Mouse (Mus musculus) C2C12 (cell line): Measurements from ENCODE around the gene Dlx5. TPM values are rescaled to one million over a fixed set of nuclear protein-coding genes. Genes with fewer than 3 reads are reported as not detected.

Experiments used
- H3K27me3 ChIP-seq: one replicate; pipeline ENCODE4 v1.6.1; 2011; ENCODE audit not compliant: control insufficient read depth, insufficient read depth, insufficient read length
- H3K36me3 ChIP-seq: one replicate; pipeline ENCODE4 v1.6.1; 2011; ENCODE audit not compliant: control insufficient read depth, insufficient read depth
- H3K4me3 ChIP-seq: one replicate; pipeline ENCODE4 v1.5.1; 2011; ENCODE audit warnings: mild to moderate bottlenecking, control low read depth; ENCODE audit not compliant: poor library complexity, insufficient read depth, severe bottlenecking
- H3K79me2 ChIP-seq: one replicate; pipeline ENCODE4 v1.6.1; 2011; ENCODE audit not compliant: control insufficient read depth, insufficient read depth
- H3K79me3 ChIP-seq: one replicate; pipeline ENCODE4 v1.6.1; 2011; ENCODE audit warnings: low read depth, control low read depth
- H3ac ChIP-seq: one replicate; pipeline ENCODE3; 2011; ENCODE audit warnings: low read depth; ENCODE audit not compliant: control insufficient read depth, insufficient read length
- CEBPB ChIP-seq: IDR thresholded peaks from one replicate; pipeline ENCODE4 v1.6.1; 2011; ENCODE audit warnings: low read depth, mild to moderate bottlenecking, control low read depth, moderate library complexity
- CTCF ChIP-seq: IDR thresholded peaks from one replicate; pipeline ENCODE4 v1.5.1; 2011; ENCODE audit not compliant: control insufficient read depth, insufficient read depth, insufficient read length
- FOSL1 ChIP-seq: IDR thresholded peaks from one replicate; pipeline ENCODE4 v1.8.0; 2011; ENCODE audit warnings: mild to moderate bottlenecking, low read length; ENCODE audit not compliant: poor library complexity, insufficient read depth, severe bottlenecking
- MAX ChIP-seq: IDR thresholded peaks from one replicate; pipeline ENCODE4 v1.6.1; 2011; ENCODE audit warnings: mild to moderate bottlenecking, control low read depth
- MYOD1 ChIP-seq: IDR thresholded peaks from one replicate; pipeline ENCODE4 v1.6.1; 2011; ENCODE audit warnings: low read depth; ENCODE audit not compliant: control insufficient read depth, insufficient read length
- MYOG ChIP-seq: IDR thresholded peaks from one replicate; pipeline ENCODE4 v1.6.1; 2011; ENCODE audit not compliant: control insufficient read depth, insufficient read length; ENCODE audit errors: extremely low read depth
- USF1 ChIP-seq: IDR thresholded peaks from one replicate; pipeline ENCODE4 v1.6.1; 2011; ENCODE audit warnings: low read depth, mild to moderate bottlenecking, control low read depth, moderate library complexity
- polyA plus RNA-seq: library from polyadenylated mRNA; unstranded; fragments of >200 nt; fragmentation: generic; extraction: Trizol; gene quantifications from one replicate; pipeline ENCODE4 v1.2.1, GENCODE M21; 2012; ENCODE audit warnings: missing spikeins

The Dlx5 gene
- polyA plus RNA-seq, 1 experiment, result not detected

- Histone ChIP-seq H3ac (no peak overlapping the region), H3K36me3 (no peaks in the 10 kb centered on the region), H3K4me3 (no peak overlapping the region), H3K27me3 (peaks cover 26% of the 10 kb centered on the region), H3K79me2 (no peaks in the 10 kb centered on the region), H3K79me3 (no peaks in the 10 kb centered on the region)
- TF ChIP-seq MYOD1, result no peak
- TF ChIP-seq MAX, result no peak
- no peak for TF ChIP-seq CTCF
- no peak for TF ChIP-seq FOSL1
- TF ChIP-seq MYOG, result no peak
- no peak for TF ChIP-seq CEBPB
- no peak for TF ChIP-seq USF1
Measured at GRCm38 (mm10) chr6:6850324-6851060, 31.4 kb downstream of the Dlx5 start.

DNA sequence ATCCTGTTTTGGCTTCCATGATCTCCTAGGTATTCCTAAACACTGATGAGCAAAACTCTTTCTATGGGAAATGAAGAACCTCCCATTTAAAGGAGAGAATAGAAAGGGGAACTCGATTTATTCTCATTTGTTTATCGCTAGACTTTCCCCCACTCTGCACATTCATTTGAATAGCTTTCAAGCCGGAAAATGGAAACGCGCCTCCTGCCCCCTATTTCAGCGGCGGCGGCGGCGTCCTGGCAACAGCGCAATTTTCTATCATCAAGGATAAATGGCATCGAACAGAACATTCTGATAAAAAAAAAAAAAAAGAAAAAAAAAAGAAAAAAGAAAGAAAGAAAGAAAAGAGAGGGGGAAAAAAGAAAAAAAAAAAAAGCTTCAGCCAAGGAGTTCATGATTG, 32.1 kb downstream of the Dlx5 start:
- no peaks in the 10 kb centered on the region for H3K79me2 ChIP-seq
- H3K27me3 ChIP-seq, result peaks cover 18% of the 10 kb centered on the region
- no peaks in the 10 kb centered on the region for H3K79me3 ChIP-seq
- H3K4me3 ChIP-seq, result no peak overlapping the region
- H3K36me3 ChIP-seq, result no peaks in the 10 kb centered on the region
- H3ac ChIP-seq, result no peak overlapping the region
- TF ChIP-seq CEBPB (no peak), MYOG (no peak), MYOD1 (no peak), USF1 (no peak), CTCF (no peak), FOSL1 (no peak), MAX (no peak)

- Histone ChIP-seq H3ac (no peak overlapping the region), H3K4me3 (no peak overlapping the region), H3K79me2 (no peaks in the 10 kb centered on the region), H3K79me3 (no peaks in the 10 kb centered on the region), H3K36me3 (no peaks in the 10 kb centered on the region), H3K27me3 (peaks cover 17% of the 10 kb centered on the region)
- no peak for TF ChIP-seq USF1
- no peak for TF ChIP-seq MAX
- TF ChIP-seq MYOD1, result no peak
- no peak for TF ChIP-seq CTCF
- TF ChIP-seq MYOG, result no peak
- TF ChIP-seq FOSL1, result no peak
- TF ChIP-seq CEBPB, result no peak
Measured at GRCm38 (mm10) chr6:6848541-6848940, 33.3 kb downstream of the Dlx5 start.

GRCm38 (mm10) chr6:6833301-6833700, 48.6 kb downstream of the Dlx5 start:
- H3K27me3 ChIP-seq, result no peaks in the 10 kb centered on the region
- TF ChIP-seq FOSL1 (no peak), MYOG (no peak), MYOD1 (no peak), USF1 (no peak), CTCF (no peak), MAX (no peak)
- no peak overlapping the region for H3ac ChIP-seq
- no peaks in the 10 kb centered on the region for H3K79me2 ChIP-seq
- H3K4me3 ChIP-seq, result no peak overlapping the region
- no peaks in the 10 kb centered on the region for H3K79me3 ChIP-seq
- H3K36me3 ChIP-seq, result no peaks in the 10 kb centered on the region

DNA sequence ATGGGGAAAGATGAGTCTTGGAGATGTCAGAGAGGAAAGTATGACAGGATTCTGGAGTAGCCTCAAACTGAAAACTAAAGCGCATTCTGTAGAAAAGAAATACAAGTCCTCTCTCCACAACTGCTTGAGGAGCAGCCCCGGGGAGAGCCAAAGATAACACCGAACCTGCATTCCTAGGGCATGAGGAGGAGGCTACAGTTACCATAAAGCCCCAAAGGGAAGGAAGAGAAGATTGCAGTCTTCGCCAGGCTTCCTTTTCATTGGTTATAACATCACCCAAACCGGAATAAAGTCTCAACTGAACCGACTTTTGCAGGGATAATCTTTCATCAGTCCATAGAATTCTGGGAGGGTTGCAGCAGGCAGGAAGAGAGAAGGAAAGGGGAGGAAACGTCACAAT, 51.4 kb downstream of the Dlx5 start:
- no peaks in the 10 kb centered on the region for H3K27me3 ChIP-seq
- H3K79me2 ChIP-seq, result no peaks in the 10 kb centered on the region
- no peaks in the 10 kb centered on the region for H3K79me3 ChIP-seq
- no peak overlapping the region for H3K4me3 ChIP-seq
- no peak for TF ChIP-seq MYOG
- no peak for TF ChIP-seq CEBPB
- no peak for TF ChIP-seq MAX
- no peak for TF ChIP-seq FOSL1
- no peak for TF ChIP-seq MYOD1
- TF ChIP-seq CTCF, result no peak
- no peak for TF ChIP-seq USF1
- no peak overlapping the region for H3ac ChIP-seq
- no peaks in the 10 kb centered on the region for H3K36me3 ChIP-seq

Other genes starting within 250 kb of the Dlx5 start
- not detected for gene Dlx6, start 18.8 kb downstream of the Dlx5 start, polyA plus RNA-seq
- gene Sdhaf3, start 73.9 kb upstream of the Dlx5 start, polyA plus RNA-seq, result 1.3 TPM